ENCODE assay signal across 11 mouse cellular contexts in the genomic region with DNA sequence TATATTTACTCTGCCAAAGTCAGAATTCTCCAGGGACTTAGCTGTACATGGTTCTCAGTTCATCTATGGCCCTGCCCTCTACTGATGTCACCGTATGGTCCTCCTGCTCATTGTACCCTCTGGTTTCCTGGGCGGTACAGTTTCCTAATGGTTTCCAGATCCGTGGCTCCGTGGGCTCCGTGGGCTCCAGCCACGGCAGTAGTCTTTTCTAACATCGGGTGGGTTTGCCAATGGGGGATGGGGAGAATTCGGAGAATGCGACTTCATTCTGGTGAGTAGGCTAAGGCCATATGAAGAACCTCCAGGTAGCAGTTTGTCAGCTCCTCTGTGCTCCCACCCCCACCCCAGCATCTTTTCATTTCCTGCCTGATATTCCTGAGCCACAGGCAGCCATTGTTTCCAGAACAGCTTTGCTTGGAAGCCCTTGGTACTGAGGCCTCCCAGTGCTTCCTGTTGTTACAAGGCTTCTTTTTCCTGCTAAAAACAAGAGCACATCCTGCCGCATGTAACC.
DNase-seq lines count a peak whose midpoint lies in the region; ATAC-seq and TF ChIP-seq lines count a peak whose summit lies in the region.
"Had no signal": no experiment of that assay in that cellular context is flagged by ENCODE, and none has a peak within 500 bp of the region (broad histone marks: within the 10 kb centered on the region; RNA-seq: fewer than 3 reads in every experiment).

No protein-coding gene starts in this region.

- peaks cover 55% of the 10 kb centered on the region for H3K4me1 ChIP-seq in embryonic facial prominence, embryonic 13.5 days
- H3K4me1 ChIP-seq in lung, adult 2 months (ENCODE audit: control insufficient read depth, insufficient read depth, low read length) = peaks cover 50% of the 10 kb centered on the region

- H3K4me3 ChIP-seq in embryonic facial prominence, embryonic 13.5 days = no peak overlapping the region
- H3K4me3 ChIP-seq in lung, adult 2 months (replicated peaks; ENCODE audit: extremely low read depth, low read depth, low read length) = peak overlapping the region; percentile 36
- H3K4me3 ChIP-seq: hindbrain, embryonic 12.5 days had no signal

- 47% methylated on average over 10 of the region's 10 CpGs for WGBS in embryonic facial prominence, embryonic 13.5 days
- WGBS in lung, adult 2 months = 52% methylated on average over 10 of the region's 10 CpGs

- TF ChIP-seq CTCF in lung, adult 2 months (IDR thresholded peaks at IDR 0.05; ENCODE audit: insufficient read depth, low read length) = no peak

- ATAC-seq in CD4-positive, CD25-positive, alpha-beta regulatory T cell, adult 4 months = peak; percentile 20
- no peak for ATAC-seq in embryonic facial prominence, embryonic 13.5 days (ENCODE audit: insufficient number of reproducible peaks, insufficient read depth, low FRiP score, low TSS enrichment, low read depth)
- peak; percentile 26 for ATAC-seq in inflammation-experienced regulatory T-cells, adult 6 months
- no peak for ATAC-seq in frontal cortex, adult (ENCODE audit: low TSS enrichment)

- no peaks in the 10 kb centered on the region for H3K27me3 ChIP-seq in embryonic facial prominence, embryonic 13.5 days
- H3K27me3 ChIP-seq: hindbrain, embryonic 12.5 days had no signal

- TF ChIP-seq POLR2A in lung, adult 2 months (IDR thresholded peaks at IDR 0.05; ENCODE audit: borderline replicate concordance, extremely low read depth, low read depth, low read length) = 0 out of 2 replicates have a peak, but pooled peaks have one; percentile 19

- DNase-seq in lung, adult 2 months = no peak
- DNase-seq in urinary bladder, adult 2 months (ENCODE audit: low spot score) = no peak
- no peak for DNase-seq in thymus, postnatal 14 days
- no peak for DNase-seq in right cerebral cortex, adult 18-20 months
- DNase-seq: cerebellum, adult 8-10 months had no signal

- no peak overlapping the region for H3K4me2 ChIP-seq in embryonic facial prominence, embryonic 13.5 days
- H3K4me2 ChIP-seq: hindbrain, embryonic 12.5 days had no signal

- H3K36me3 ChIP-seq in embryonic facial prominence, embryonic 13.5 days = no peaks in the 10 kb centered on the region
- H3K36me3 ChIP-seq: hindbrain, embryonic 12.5 days had no signal

- peak overlapping the region; percentile 34; the same call in 1 of the 2 replicates for H3K27ac ChIP-seq in embryonic facial prominence, embryonic 13.5 days
- H3K27ac ChIP-seq: hindbrain, embryonic 12.5 days; macrophage had no signal

- no peak overlapping the region for H3K9ac ChIP-seq in embryonic facial prominence, embryonic 13.5 days
- H3K9ac ChIP-seq: hindbrain, embryonic 12.5 days had no signal

- no peaks in the 10 kb centered on the region for H3K9me3 ChIP-seq in embryonic facial prominence, embryonic 13.5 days
- H3K9me3 ChIP-seq: hindbrain, embryonic 12.5 days had no signal

Comparison
In these comparisons a context has a peak if more than half of its experiments do, and no peak if none do; other contexts are left out.
1. ATAC-seq: peak in CD4-positive, CD25-positive, alpha-beta regulatory T cell, adult 4 months (single experiment) and inflammation-experienced regulatory T-cells, adult 6 months (single experiment); none in embryonic facial prominence, embryonic 13.5 days (single experiment) and frontal cortex, adult (single experiment).